Mouse (Mus musculus) olfactory bulb, adult 2 months (tissue): Measurements from ENCODE around the gene Bcat2.

ENCODE experiments used
- CTCF ChIP-seq: fragments of 200-500 bp; IDR thresholded peaks from 2 replicates; pipeline ENCODE4 v1.5.1; 2012; ENCODE audit warnings: low read depth, mild to moderate bottlenecking, low read length, moderate library complexity; ENCODE audit not compliant: insufficient read depth
- POLR2A ChIP-seq: fragments of 200-500 bp; IDR thresholded peaks from 2 replicates; pipeline ENCODE4 v1.6.1; 2012; ENCODE audit warnings: mild to moderate bottlenecking, low read depth, low read length, moderate library complexity; ENCODE audit not compliant: insufficient read depth

- TF ChIP-seq CTCF, result no peak
- TF ChIP-seq POLR2A, result 0 out of 2 replicates have a peak, but pooled peaks have one; percentile 23
Measured at GRCm38 (mm10) chr7:45524841-45525621, 44.9 kb upstream of the Bcat2 start.
